Mouse (Mus musculus): ENCODE data around the gene 4922502D21Rik. TPM values are rescaled to one million over a fixed set of nuclear protein-coding genes. Genes with fewer than 3 reads are reported as not detected.
A peak's percentile ranks its signal among the peaks of the same experiment; 100 is the strongest.

The 4922502D21Rik gene
- not detected in 2 replicates for total RNA-seq (2012; rRNA removed)

GRCm38 (mm10) chr6:129331610-129332009, at the start of gene 4922502D21Rik:
4922502D21Rik (minus strand) TSS chr6:129331796.
- TF ChIP-seq HCFC1 (IDR thresholded peaks at IDR 0.05; ENCODE audit: borderline replicate concordance, insufficient read depth, low read length): no peak
- TF ChIP-seq CHD2 (IDR thresholded peaks at IDR 0.05; ENCODE audit: low read depth, low read length): no peak
- no peak for TF ChIP-seq MAFK (IDR thresholded peaks at IDR 0.05; ENCODE audit: insufficient read depth, low read depth, low read length)
- no peak for TF ChIP-seq ZNF384 (IDR thresholded peaks at IDR 0.05; ENCODE audit: low read depth, low read length)
- no peak for TF ChIP-seq ZC3H11A (IDR thresholded peaks at IDR 0.05; ENCODE audit: borderline replicate concordance, low read depth, low read length)
- in situ Hi-C loops (cut with MboI; ENCODE audit: low sequenced_read_pairs in 2 of 2, unreplicated experiment in 2 of 2): no loop called here

DNA sequence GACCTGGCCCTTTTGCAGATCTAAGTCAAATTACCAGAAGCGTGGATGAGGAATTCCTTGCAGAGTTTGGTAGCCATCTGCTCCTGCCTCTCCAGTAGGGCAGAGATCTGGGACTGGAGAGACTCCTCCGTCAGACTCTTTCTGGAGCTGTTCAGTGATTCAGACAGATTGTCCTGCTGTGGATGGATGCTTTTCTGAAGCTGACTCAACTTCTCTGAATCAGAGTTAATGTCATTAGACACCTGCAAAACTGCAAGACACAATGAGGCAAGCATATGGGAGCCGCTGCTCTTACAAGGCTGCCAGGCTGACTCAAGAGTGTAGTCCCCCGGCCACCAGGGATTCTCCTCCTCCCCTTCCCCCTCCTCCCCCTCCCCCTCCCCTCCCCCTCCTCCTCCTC, 48.9 kb upstream of the 4922502D21Rik start:
- TF ChIP-seq HCFC1 (IDR thresholded peaks at IDR 0.05; ENCODE audit: borderline replicate concordance, insufficient read depth, low read length) (no peak), ZNF384 (IDR thresholded peaks at IDR 0.05; ENCODE audit: low read depth, low read length) (no peak), CHD2 (IDR thresholded peaks at IDR 0.05; ENCODE audit: low read depth, low read length) (no peak), MAFK (IDR thresholded peaks at IDR 0.05; ENCODE audit: insufficient read depth, low read depth, low read length) (no peak), ZC3H11A (IDR thresholded peaks at IDR 0.05; ENCODE audit: borderline replicate concordance, low read depth, low read length) (no peak)
- no peak for DNase-seq (ENCODE audit: low read depth, low spot score)
- H3K4me3 ChIP-seq (ENCODE audit: insufficient read depth in 1 of 2, low read depth in 1 of 2, low read length in 2 of 2, poor library complexity in 1 of 2, severe bottlenecking in 1 of 2): no peak overlapping the region
- in situ Hi-C loops (cut with MboI; ENCODE audit: low sequenced_read_pairs in 2 of 2, unreplicated experiment in 2 of 2): no loop called here
- no peak overlapping the region for H3K27ac ChIP-seq (ENCODE audit: insufficient read depth, low read depth, low read length, poor library complexity, severe bottlenecking)
- no peak overlapping the region for H3K9ac ChIP-seq (ENCODE audit: insufficient read depth, low read depth, low read length, poor library complexity, severe bottlenecking)
- H3K36me3 ChIP-seq (ENCODE audit: control insufficient read depth, insufficient read depth, low read length, poor library complexity, severe bottlenecking): no peaks in the 10 kb centered on the region
- no peaks in the 10 kb centered on the region for H3K4me1 ChIP-seq (ENCODE audit: control insufficient read depth in 2 of 2, insufficient read depth in 2 of 2, low read length in 2 of 2, poor library complexity in 1 of 2)
- no peaks in the 10 kb centered on the region for H3K9me3 ChIP-seq (ENCODE audit: control insufficient read depth, insufficient read depth, low read depth, low read length)

More at GRCm38 (mm10) chr6:129331610-129332009, at the start of gene 4922502D21Rik:
- H3K9me3 ChIP-seq (ENCODE audit: control insufficient read depth, insufficient read depth, low read depth, low read length): no peaks in the 10 kb centered on the region
- H3K9ac ChIP-seq (ENCODE audit: insufficient read depth, low read depth, low read length, poor library complexity, severe bottlenecking): no peak within 1 kb of the TSS
- DNase-seq (ENCODE audit: low read depth, low spot score): no peak
- peaks cover 0 to 5% of the 10 kb centered on the region in 2 experiments; a peak in 1 of 4 replicates for H3K4me1 ChIP-seq (ENCODE audit: control insufficient read depth in 2 of 2, insufficient read depth in 2 of 2, low read length in 2 of 2, poor library complexity in 1 of 2)
- H3K27ac ChIP-seq (ENCODE audit: insufficient read depth, low read depth, low read length, poor library complexity, severe bottlenecking): no peak within 1 kb of the TSS
- no peaks in the 10 kb centered on the region for H3K36me3 ChIP-seq (ENCODE audit: control insufficient read depth, insufficient read depth, low read length, poor library complexity, severe bottlenecking)
- H3K4me3 ChIP-seq (ENCODE audit: insufficient read depth in 1 of 2, low read depth in 1 of 2, low read length in 2 of 2, poor library complexity in 1 of 2, severe bottlenecking in 1 of 2): no peak within 1 kb of the TSS

DNA sequence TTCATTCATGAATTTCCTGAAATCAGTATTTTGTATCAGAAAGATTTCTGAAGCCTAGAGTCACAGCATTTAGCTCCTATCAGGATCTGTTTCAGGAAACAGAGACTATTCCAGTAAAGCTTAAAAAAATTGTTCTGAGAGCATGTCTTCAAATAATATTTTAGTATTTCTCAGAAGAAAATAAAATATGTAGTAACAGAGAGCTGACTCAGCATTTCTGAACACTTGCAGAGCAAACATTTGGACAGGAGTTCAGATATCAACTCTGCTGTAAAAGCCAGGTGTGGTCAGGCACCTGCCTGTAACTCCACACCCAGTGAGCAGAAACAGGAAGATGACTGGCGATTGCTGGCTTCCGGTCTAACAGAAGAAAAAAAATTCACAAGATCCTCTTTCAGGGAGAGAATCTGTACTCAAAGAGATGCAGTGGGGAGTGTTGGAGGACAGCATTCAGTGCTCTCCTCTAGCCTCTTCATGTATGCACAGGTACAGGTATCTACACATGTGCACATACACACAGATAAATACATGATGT, 43.4 kb upstream of the 4922502D21Rik start:
- no peaks in the 10 kb centered on the region for H3K36me3 ChIP-seq (ENCODE audit: control insufficient read depth, insufficient read depth, low read length, poor library complexity, severe bottlenecking)
- no peak overlapping the region for H3K4me3 ChIP-seq (ENCODE audit: insufficient read depth in 1 of 2, low read depth in 1 of 2, low read length in 2 of 2, poor library complexity in 1 of 2, severe bottlenecking in 1 of 2)
- DNase-seq (ENCODE audit: low read depth, low spot score): no peak
- no peaks in the 10 kb centered on the region for H3K4me1 ChIP-seq (ENCODE audit: control insufficient read depth in 2 of 2, insufficient read depth in 2 of 2, low read length in 2 of 2, poor library complexity in 1 of 2)
- in situ Hi-C loops (cut with MboI; ENCODE audit: low sequenced_read_pairs in 2 of 2, unreplicated experiment in 2 of 2): no loop called here
- H3K9ac ChIP-seq (ENCODE audit: insufficient read depth, low read depth, low read length, poor library complexity, severe bottlenecking): no peak overlapping the region
- TF ChIP-seq CHD2 (IDR thresholded peaks at IDR 0.05; ENCODE audit: low read depth, low read length): no peak
- no peak for TF ChIP-seq HCFC1 (IDR thresholded peaks at IDR 0.05; ENCODE audit: borderline replicate concordance, insufficient read depth, low read length)
- no peak for TF ChIP-seq ZNF384 (IDR thresholded peaks at IDR 0.05; ENCODE audit: low read depth, low read length)
- no peak for TF ChIP-seq ZC3H11A (IDR thresholded peaks at IDR 0.05; ENCODE audit: borderline replicate concordance, low read depth, low read length)
- TF ChIP-seq MAFK (IDR thresholded peaks at IDR 0.05; ENCODE audit: insufficient read depth, low read depth, low read length): peak; percentile 61; the same call in 1 of the 2 replicates
- no peaks in the 10 kb centered on the region for H3K9me3 ChIP-seq (ENCODE audit: control insufficient read depth, insufficient read depth, low read depth, low read length)
- H3K27ac ChIP-seq (ENCODE audit: insufficient read depth, low read depth, low read length, poor library complexity, severe bottlenecking): no peak overlapping the region

DNA sequence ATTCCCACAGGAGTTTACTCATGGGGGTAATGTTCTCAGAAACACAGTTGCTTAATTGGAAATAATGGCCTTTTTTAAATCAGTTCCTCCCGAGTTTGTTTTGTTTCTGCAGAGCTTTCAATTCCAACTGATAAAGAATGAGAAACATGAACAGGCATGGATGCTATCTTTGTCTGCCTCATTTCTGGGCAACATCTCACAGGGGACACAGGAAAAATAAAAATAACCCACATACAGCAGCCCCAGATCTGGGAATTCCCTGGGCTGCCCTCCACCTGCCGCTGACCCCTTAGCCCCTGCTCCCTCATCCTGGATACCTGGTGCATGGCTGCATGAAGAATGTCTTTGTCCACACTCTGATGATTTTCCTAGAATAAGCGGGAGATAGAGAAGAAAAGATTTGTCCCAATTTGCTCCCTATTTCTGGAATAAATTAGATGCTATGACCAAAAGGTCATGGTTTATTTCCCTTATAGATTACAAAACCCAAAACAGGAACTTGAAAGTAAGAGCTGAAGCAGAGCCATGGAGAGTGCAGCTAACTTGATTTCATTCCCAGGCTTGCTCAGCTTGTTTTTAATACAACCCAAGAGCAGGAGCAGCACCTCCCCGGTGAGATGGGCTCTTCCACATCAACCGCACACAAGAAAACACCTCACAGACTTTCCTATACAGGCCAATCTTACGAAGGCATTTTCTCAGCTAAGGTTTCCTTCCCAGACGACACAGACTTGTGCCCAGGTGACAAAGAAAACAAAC, 38.0 kb upstream of the 4922502D21Rik start:
- H3K4me3 ChIP-seq (ENCODE audit: insufficient read depth in 1 of 2, low read depth in 1 of 2, low read length in 2 of 2, poor library complexity in 1 of 2, severe bottlenecking in 1 of 2): no peak overlapping the region
- no peaks in the 10 kb centered on the region for H3K9me3 ChIP-seq (ENCODE audit: control insufficient read depth, insufficient read depth, low read depth, low read length)
- in situ Hi-C loops (cut with MboI; ENCODE audit: low sequenced_read_pairs in 2 of 2, unreplicated experiment in 2 of 2): loop anchor here in 1 of 2 experiments (10.0 kb wide), 1 partner anchor 515 kb away; no protein-coding TSS in a partner anchor
- no peak overlapping the region for H3K27ac ChIP-seq (ENCODE audit: insufficient read depth, low read depth, low read length, poor library complexity, severe bottlenecking)
- TF ChIP-seq MAFK (IDR thresholded peaks at IDR 0.05; ENCODE audit: insufficient read depth, low read depth, low read length) (no peak), ZC3H11A (IDR thresholded peaks at IDR 0.05; ENCODE audit: borderline replicate concordance, low read depth, low read length) (no peak), ZNF384 (IDR thresholded peaks at IDR 0.05; ENCODE audit: low read depth, low read length) (no peak), HCFC1 (IDR thresholded peaks at IDR 0.05; ENCODE audit: borderline replicate concordance, insufficient read depth, low read length) (no peak), CHD2 (IDR thresholded peaks at IDR 0.05; ENCODE audit: low read depth, low read length) (no peak)
- no peak overlapping the region for H3K9ac ChIP-seq (ENCODE audit: insufficient read depth, low read depth, low read length, poor library complexity, severe bottlenecking)
- H3K36me3 ChIP-seq (ENCODE audit: control insufficient read depth, insufficient read depth, low read length, poor library complexity, severe bottlenecking): no peaks in the 10 kb centered on the region
- H3K4me1 ChIP-seq (ENCODE audit: control insufficient read depth in 2 of 2, insufficient read depth in 2 of 2, low read length in 2 of 2, poor library complexity in 1 of 2): no peaks in the 10 kb centered on the region
- DNase-seq (ENCODE audit: low read depth, low spot score): no peak

Data from ES-E14 (cell line).